Mouse (Mus musculus) neural tube, embryonic 11.5 days (tissue): Measurements from ENCODE around the gene Gng8. TPM values are rescaled to one million over a fixed set of nuclear protein-coding genes. Genes with fewer than 3 reads are reported as not detected.

Experiments used
- ATAC-seq: fragments of 200-750 bp; cut with Nextera tagmentation; 2 replicates; pipeline ENCODE4 v1.8.0; 2017; ENCODE audit warnings: moderate number of reproducible peaks, mild to moderate bottlenecking, moderate TSS enrichment, moderate library complexity; ENCODE audit not compliant: insufficient read depth, low FRiP score, low TSS enrichment
- DNase-seq: peaks from one replicate; pipeline ENCODE4 v3.0.0-alpha.2; 2015; ENCODE audit warnings: low spot score
- H3K27ac ChIP-seq: fragments of 300-500 bp; sonication (generic); 2 replicates; pipeline ENCODE4 v1.5.1; 2014; ENCODE audit warnings: low read depth, mild to moderate bottlenecking, low read length
- H3K27me3 ChIP-seq: fragments of 300-500 bp; sonication (generic); 2 replicates; pipeline ENCODE4 v1.6.1; 2014; ENCODE audit warnings: mild to moderate bottlenecking, low read length, mixed read lengths; ENCODE audit not compliant: control insufficient read depth, insufficient read depth
- H3K36me3 ChIP-seq: fragments of 300-500 bp; sonication (generic); 2 replicates; pipeline ENCODE4 v1.6.1; 2014; ENCODE audit warnings: mild to moderate bottlenecking, low read length, moderate library complexity, mixed read lengths; ENCODE audit not compliant: control insufficient read depth, insufficient read depth
- H3K4me1 ChIP-seq: fragments of 300-500 bp; sonication (generic); 2 replicates; pipeline ENCODE4 v1.6.1; 2014; ENCODE audit warnings: low read length, mixed read lengths; ENCODE audit not compliant: control insufficient read depth, insufficient read depth
- H3K4me2 ChIP-seq: fragments of 300-500 bp; sonication (generic); 2 replicates; pipeline ENCODE4 v1.6.1; 2014; ENCODE audit warnings: low read depth, mild to moderate bottlenecking, moderate library complexity
- H3K4me3 ChIP-seq: fragments of 300-500 bp; sonication (generic); 2 replicates; pipeline ENCODE4 v1.5.1; 2014; ENCODE audit warnings: low read depth, low read length
- H3K9ac ChIP-seq: fragments of 300-500 bp; sonication (generic); 2 replicates; pipeline ENCODE4 v1.6.1; 2014; ENCODE audit warnings: mild to moderate bottlenecking, low read length
- H3K9me3 ChIP-seq: fragments of 300-500 bp; sonication (generic); 2 replicates; pipeline ENCODE4 v1.6.1; 2016; ENCODE audit warnings: low read length; ENCODE audit not compliant: control insufficient read depth
- WGBS: fragments of 180-500 bp; shearing (Covaris S2); extraction: QIAGEN DNeasy Blood & Tissue Kit; methylation state at CpG from one replicate; pipeline ENCODE4 v1.1.7; 2014; 5-methylcytosine and 5-hydroxymethylcytosine counted together
- polyA plus RNA-seq: library from polyadenylated mRNA; unstranded; fragments of >200 nt; fragmentation: Nextera tagmentation; extraction: Ambion mirVana; gene quantifications from 2 replicates; pipeline ENCODE4 v1.2.1, GENCODE M21; 2014

The Gng8 gene
- polyA plus RNA-seq, 1 experiment from 2014 or later: 7.2 TPM

GRCm38 (mm10) chr7:16894279-16894678, 2.7 kb downstream of the Gng8 start:
- H3K4me3 ChIP-seq: no peak overlapping the region
- H3K27me3 ChIP-seq: peaks cover 21% of the 10 kb centered on the region
- H3K36me3 ChIP-seq: no peaks in the 10 kb centered on the region
- H3K9me3 ChIP-seq: no peaks in the 10 kb centered on the region
- WGBS: 2% methylated on average over 4 of the region's 4 CpGs
- peaks cover 30% of the 10 kb centered on the region for H3K4me1 ChIP-seq
- DNase-seq (no peak), ATAC-seq (no peak)
- no peak overlapping the region for H3K27ac ChIP-seq
- H3K4me2 ChIP-seq: no peak overlapping the region
- H3K9ac ChIP-seq: no peak overlapping the region

- H3K4me1 ChIP-seq: peaks cover 30% of the 10 kb centered on the region
- DNase-seq (peak; percentile 86), ATAC-seq (peak; percentile 58)
- H3K9ac ChIP-seq: 0 out of 2 replicates have a peak overlapping the region, but pooled peaks have one; percentile 26
- H3K9me3 ChIP-seq: no peaks in the 10 kb centered on the region
- peak overlapping the region; percentile 20; the same call in 1 of the 2 replicates for H3K4me3 ChIP-seq
- no peak overlapping the region for H3K27ac ChIP-seq
- peak overlapping the region; percentile 49 for H3K4me2 ChIP-seq
- peaks cover 21% of the 10 kb centered on the region for H3K27me3 ChIP-seq
- no peaks in the 10 kb centered on the region for H3K36me3 ChIP-seq
- WGBS: under 1% methylated on average over 24 of the region's 24 CpGs
Measured at GRCm38 (mm10) chr7:16895000-16895399, 3.4 kb downstream of the Gng8 start.

GRCm38 (mm10) chr7:16895511-16895910, 3.9 kb downstream of the Gng8 start:
- no peak for ATAC-seq
- H3K4me3 ChIP-seq: peak overlapping the region; percentile 20; the same call in 1 of the 2 replicates
- H3K36me3 ChIP-seq: no peaks in the 10 kb centered on the region
- H3K4me1 ChIP-seq: peaks cover 29% of the 10 kb centered on the region
- peaks cover 21% of the 10 kb centered on the region for H3K27me3 ChIP-seq
- no peaks in the 10 kb centered on the region for H3K9me3 ChIP-seq
- 0 out of 2 replicates have a peak overlapping the region, but pooled peaks have one; percentile 26 for H3K9ac ChIP-seq
- DNase-seq: no peak
- H3K27ac ChIP-seq: no peak overlapping the region
- 26% methylated on average over 10 of the region's 10 CpGs for WGBS
- H3K4me2 ChIP-seq: peak overlapping the region; percentile 49

DNA sequence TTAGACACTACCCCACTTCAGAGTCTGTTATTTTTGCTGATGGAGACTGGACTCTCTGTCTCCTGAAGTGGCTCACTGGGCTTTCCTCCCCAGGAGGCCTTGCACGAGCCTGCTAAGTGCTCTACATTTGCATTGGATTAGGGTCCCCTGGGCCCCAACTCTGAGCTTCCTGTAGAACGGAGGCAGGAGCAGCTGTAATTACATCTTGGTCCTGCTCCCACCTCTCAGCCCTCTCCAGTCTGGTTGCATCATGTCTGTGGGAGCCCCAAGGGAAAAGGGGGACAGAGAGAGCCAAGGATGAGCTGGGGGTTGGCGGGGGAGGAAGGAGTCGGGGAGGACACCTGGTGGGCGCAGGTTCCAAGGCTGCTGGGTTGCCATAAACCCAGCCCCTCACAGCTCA, 8.9 kb downstream of the Gng8 start:
- no peak overlapping the region for H3K9ac ChIP-seq
- WGBS: 17% methylated on average over 5 of the region's 5 CpGs
- ATAC-seq: no peak

DNA sequence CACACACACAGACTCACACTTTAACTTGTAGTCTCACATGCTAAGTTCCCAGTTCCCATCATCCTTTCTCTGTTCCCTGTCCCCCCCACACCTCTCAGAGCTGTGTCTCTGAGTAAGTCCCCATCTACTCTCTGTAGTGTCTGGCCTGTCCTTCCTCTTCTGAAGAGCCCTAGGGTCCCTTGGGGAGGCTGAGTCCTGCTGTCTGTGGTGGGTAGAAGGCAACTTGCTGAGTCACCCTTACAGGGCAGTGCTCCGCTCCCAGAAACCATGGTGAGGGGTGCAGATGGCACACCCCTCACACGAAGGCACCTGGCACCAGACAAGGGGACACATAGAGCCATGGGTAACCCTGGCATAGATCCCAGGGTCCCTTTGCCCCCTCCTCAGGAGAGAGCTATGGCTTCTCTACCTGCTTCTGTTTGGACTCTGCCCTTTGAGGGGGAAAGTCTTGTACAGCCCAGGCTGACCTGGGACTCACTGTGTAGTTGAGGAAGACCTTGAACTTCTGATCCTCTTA, 11.9 kb downstream of the Gng8 start:
- Histone ChIP-seq H3K4me1 (no peaks in the 10 kb centered on the region), H3K27ac (no peak overlapping the region), H3K9ac (no peak overlapping the region), H3K36me3 (no peaks in the 10 kb centered on the region), H3K4me2 (no peak overlapping the region), H3K4me3 (no peak overlapping the region), H3K9me3 (no peaks in the 10 kb centered on the region), H3K27me3 (no peaks in the 10 kb centered on the region)
- 67% methylated on average over 2 of the region's 2 CpGs for WGBS
- ATAC-seq (no peak), DNase-seq (no peak)

More for the DNA sequence above, 8.9 kb downstream of the Gng8 start:
- Histone ChIP-seq H3K36me3 (no peaks in the 10 kb centered on the region), H3K4me1 (peaks cover under 1% of the 10 kb centered on the region; the same call in 1 of the 2 replicates), H3K9me3 (no peaks in the 10 kb centered on the region), H3K27ac (no peak overlapping the region), H3K4me3 (no peak overlapping the region), H3K27me3 (no peaks in the 10 kb centered on the region), H3K4me2 (no peak overlapping the region)
- DNase-seq: no peak

- ATAC-seq (no peak), DNase-seq (no peak)
- Histone ChIP-seq H3K27ac (no peak overlapping the region), H3K4me3 (no peak overlapping the region), H3K27me3 (no peaks in the 10 kb centered on the region), H3K4me2 (no peak overlapping the region), H3K9ac (no peak overlapping the region), H3K36me3 (no peaks in the 10 kb centered on the region), H3K9me3 (no peaks in the 10 kb centered on the region), H3K4me1 (no peaks in the 10 kb centered on the region)
- WGBS: 66% methylated on average over 8 of the region's 10 CpGs
Measured at GRCm38 (mm10) chr7:16904120-16904675, 12.6 kb downstream of the Gng8 start.

GRCm38 (mm10) chr7:16905491-16906021, 14.0 kb downstream of the Gng8 start:
- DNase-seq (no peak), ATAC-seq (no peak)
- WGBS: 39% methylated on average over 9 of the region's 9 CpGs
- H3K27ac ChIP-seq: no peak overlapping the region
- H3K27me3 ChIP-seq: no peaks in the 10 kb centered on the region
- no peak overlapping the region for H3K4me2 ChIP-seq
- no peaks in the 10 kb centered on the region for H3K36me3 ChIP-seq
- H3K9ac ChIP-seq: no peak overlapping the region
- H3K9me3 ChIP-seq: no peaks in the 10 kb centered on the region
- H3K4me3 ChIP-seq: no peak overlapping the region
- no peaks in the 10 kb centered on the region for H3K4me1 ChIP-seq

GRCm38 (mm10) chr7:16906281-16906680, 14.7 kb downstream of the Gng8 start, which contains the start of gene Ptgir:
Ptgir (plus strand) TSS chr7:16906490.
- no peak within 1 kb of the TSS for H3K4me3 ChIP-seq

More at GRCm38 (mm10) chr7:16906281-16906680, 14.7 kb downstream of the Gng8 start, which contains the start of gene Ptgir:
- DNase-seq (no peak), ATAC-seq (no peak)
- H3K9me3 ChIP-seq: no peaks in the 10 kb centered on the region
- H3K27ac ChIP-seq: no peak within 1 kb of the TSS
- no peak within 1 kb of the TSS for H3K4me2 ChIP-seq
- H3K36me3 ChIP-seq: no peaks in the 10 kb centered on the region
- no peak within 1 kb of the TSS for H3K9ac ChIP-seq
- 29% methylated on average over 6 of the region's 6 CpGs for WGBS
- no peaks in the 10 kb centered on the region for H3K27me3 ChIP-seq
- no peaks in the 10 kb centered on the region for H3K4me1 ChIP-seq
